Mouse (Mus musculus) forebrain, embryonic 16.5 days (tissue): ENCODE measurements at regions not wholly inside any gene's neighbourhood (a gene's known extent, or its start where the extent isn't known, plus 50 kb on each side); places are given as distances from the start of the nearest gene placed in this dataset.

Experiments
- ATAC-seq: fragments of 200-750 bp; cut with Nextera tagmentation; 2 replicates; pipeline ENCODE4 v1.8.0; 2017; ENCODE audit warnings: mild to moderate bottlenecking, moderate library complexity
- H3K27ac ChIP-seq: fragments of 300-500 bp; sonication (generic); 2 replicates; pipeline ENCODE4 v1.5.1; 2014; ENCODE audit warnings: low read length, control low read depth
- H3K27me3 ChIP-seq: fragments of 300-500 bp; sonication (generic); replicated peaks from 2 replicates; pipeline ENCODE4 v1.6.1; 2014; ENCODE audit warnings: low read length; ENCODE audit not compliant: control insufficient read depth, insufficient read depth
- H3K36me3 ChIP-seq: fragments of 300-500 bp; sonication (generic); 2 replicates; pipeline ENCODE4 v1.6.1; 2014; ENCODE audit not compliant: control insufficient read depth, insufficient read depth
- H3K4me1 ChIP-seq: fragments of 300-500 bp; sonication (generic); replicated peaks from 2 replicates; pipeline ENCODE4 v1.6.1; 2014; ENCODE audit warnings: low read length; ENCODE audit not compliant: control insufficient read depth, insufficient read depth
- H3K4me2 ChIP-seq: fragments of 300-500 bp; sonication (generic); 2 replicates; pipeline ENCODE4 v1.6.1; 2014; ENCODE audit warnings: mild to moderate bottlenecking, low read length, control low read depth
- H3K4me3 ChIP-seq: fragments of 300-500 bp; sonication (generic); replicated peaks from 2 replicates; pipeline ENCODE4 v1.5.1; 2014; ENCODE audit warnings: mild to moderate bottlenecking, low read length, control low read depth
- H3K9ac ChIP-seq: fragments of 300-500 bp; sonication (generic); replicated peaks from 2 replicates; pipeline ENCODE4 v1.6.1; 2014; ENCODE audit warnings: low read depth, low read length, control low read depth
- H3K9me3 ChIP-seq: fragments of 300-500 bp; sonication (generic); 2 replicates; pipeline ENCODE4 v1.6.1; 2016; ENCODE audit warnings: low read length; ENCODE audit not compliant: control insufficient read depth
- WGBS: fragments of 180-500 bp; shearing (Covaris S2); extraction: QIAGEN DNeasy Blood & Tissue Kit; methylation state at CpG from one replicate; pipeline ENCODE4 v1.1.7; 2014; 5-methylcytosine and 5-hydroxymethylcytosine counted together

- H3K4me2 ChIP-seq: no peak overlapping the region
- no peak overlapping the region for H3K27ac ChIP-seq
- no peak for ATAC-seq
- H3K9ac ChIP-seq: no peak overlapping the region
- no peak overlapping the region for H3K4me3 ChIP-seq
- no peaks in the 10 kb centered on the region for H3K36me3 ChIP-seq
- H3K27me3 ChIP-seq: no peaks in the 10 kb centered on the region
- WGBS: 86% methylated on average over 3 of the region's 3 CpGs
- no peaks in the 10 kb centered on the region for H3K9me3 ChIP-seq
- no peaks in the 10 kb centered on the region for H3K4me1 ChIP-seq
Measured at GRCm38 (mm10) chr14:108334879-108335278, 579.1 kb downstream of the Slitrk1 start.

GRCm38 (mm10) chr14:108326425-108326824 lies 587.5 kb downstream of the Slitrk1 start:
- H3K4me1 ChIP-seq: peaks cover 2% of the 10 kb centered on the region; the same call in 1 of the 2 replicates
- no peak overlapping the region for H3K4me2 ChIP-seq
- no peaks in the 10 kb centered on the region for H3K27me3 ChIP-seq
- ATAC-seq: peak; percentile 84
- no peaks in the 10 kb centered on the region for H3K36me3 ChIP-seq
- no peaks in the 10 kb centered on the region for H3K9me3 ChIP-seq
- no peak overlapping the region for H3K9ac ChIP-seq
- H3K27ac ChIP-seq: 0 out of 2 replicates have a peak overlapping the region, but pooled peaks have one; percentile 44
- H3K4me3 ChIP-seq: no peak overlapping the region
- WGBS: 49% methylated on average over 3 of the region's 3 CpGs

- Histone ChIP-seq H3K4me1 (peaks cover 2% of the 10 kb centered on the region; the same call in 1 of the 2 replicates), H3K36me3 (no peaks in the 10 kb centered on the region), H3K4me3 (no peak overlapping the region), H3K27me3 (no peaks in the 10 kb centered on the region), H3K9me3 (no peaks in the 10 kb centered on the region), H3K27ac (no peak overlapping the region), H3K9ac (no peak overlapping the region), H3K4me2 (no peak overlapping the region)
- WGBS: 64% methylated on average over 1 of the region's 1 CpGs
- peak; percentile 61 for ATAC-seq
Measured at GRCm38 (mm10) chr14:108323364-108324037, 590.5 kb downstream of the Slitrk1 start.

DNA sequence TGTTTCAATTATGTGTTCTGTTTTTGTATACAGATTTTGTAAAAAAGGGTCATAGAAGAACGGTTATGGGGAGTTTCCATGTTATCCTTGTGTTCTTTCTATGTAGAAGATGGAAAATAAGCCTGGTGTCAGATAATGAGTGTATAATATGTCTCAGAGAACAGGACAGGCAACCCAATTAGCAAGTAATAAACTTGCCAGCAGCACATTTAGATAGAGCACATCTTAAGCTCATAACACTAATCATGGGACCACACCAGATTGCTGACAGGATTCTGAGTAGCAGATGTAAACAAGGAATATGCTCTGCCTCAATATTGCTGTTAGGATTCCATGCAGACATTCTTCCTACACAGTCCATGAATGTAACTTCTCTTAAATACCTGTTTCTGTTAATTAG lies 606.3 kb downstream of the Slitrk1 start:
- Histone ChIP-seq H3K4me2 (no peak overlapping the region), H3K27ac (no peak overlapping the region)
- 68% methylated on average over 1 of the region's 1 CpGs for WGBS

DNA sequence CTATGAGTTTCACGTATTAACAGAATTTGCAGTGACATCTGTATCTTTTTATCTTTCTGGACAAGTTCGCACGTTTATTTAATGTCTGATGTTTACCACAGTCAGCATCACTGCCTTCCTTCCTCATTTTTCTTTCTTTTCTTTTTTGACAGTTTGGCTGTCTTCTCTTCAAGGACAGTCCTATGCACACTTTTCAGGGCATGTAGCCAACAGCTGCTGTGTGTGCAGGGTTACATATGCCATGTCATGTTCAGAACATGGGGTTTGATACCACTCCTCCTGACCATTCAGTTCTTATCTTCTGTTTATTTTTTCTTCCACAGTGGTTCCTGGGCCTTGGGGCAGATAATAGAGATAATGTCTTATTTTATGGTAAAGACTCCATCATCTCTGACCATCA lies 634.3 kb downstream of the Slitrk1 start:
- no peak overlapping the region for H3K4me2 ChIP-seq
- H3K9me3 ChIP-seq: no peaks in the 10 kb centered on the region
- WGBS: 90% methylated on average over 3 of the region's 3 CpGs
- H3K4me1 ChIP-seq: no peaks in the 10 kb centered on the region
- H3K4me3 ChIP-seq: no peak overlapping the region
- no peaks in the 10 kb centered on the region for H3K36me3 ChIP-seq
- ATAC-seq: no peak
- no peak overlapping the region for H3K27ac ChIP-seq
- no peaks in the 10 kb centered on the region for H3K27me3 ChIP-seq
- no peak overlapping the region for H3K9ac ChIP-seq

More for the DNA sequence above, 606.3 kb downstream of the Slitrk1 start:
- Histone ChIP-seq H3K9ac (no peak overlapping the region), H3K9me3 (no peaks in the 10 kb centered on the region), H3K4me3 (no peak overlapping the region), H3K27me3 (no peaks in the 10 kb centered on the region), H3K36me3 (no peaks in the 10 kb centered on the region), H3K4me1 (no peaks in the 10 kb centered on the region)
- ATAC-seq: peak; percentile 70

DNA sequence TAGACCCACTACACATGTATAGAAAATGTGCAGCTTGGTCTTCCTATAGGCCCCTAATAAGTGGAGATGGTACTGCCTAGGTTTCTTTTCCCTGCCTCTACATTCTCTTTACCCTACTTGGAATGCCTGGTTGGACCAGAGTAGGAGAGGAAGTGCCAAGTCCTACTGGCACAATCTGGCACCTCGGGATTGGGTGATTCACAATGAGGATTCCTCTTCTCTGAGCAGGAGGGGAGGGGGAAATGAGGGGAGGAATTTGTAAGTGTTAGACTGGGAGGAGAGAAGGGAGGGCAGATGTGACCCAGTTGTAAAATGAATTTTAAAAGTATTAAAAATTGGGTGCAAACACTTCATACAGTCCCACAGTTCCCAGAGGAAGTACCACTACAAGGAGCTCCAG lies 652.9 kb downstream of the Slitrk1 start:
- no peaks in the 10 kb centered on the region for H3K9me3 ChIP-seq
- H3K4me2 ChIP-seq: no peak overlapping the region
- WGBS: 59% methylated on average over 1 of the region's 1 CpGs
- H3K27me3 ChIP-seq: no peaks in the 10 kb centered on the region
- H3K36me3 ChIP-seq: no peaks in the 10 kb centered on the region
- H3K4me1 ChIP-seq: no peaks in the 10 kb centered on the region
- H3K27ac ChIP-seq: no peak overlapping the region
- no peak overlapping the region for H3K4me3 ChIP-seq
- H3K9ac ChIP-seq: no peak overlapping the region
- ATAC-seq: no peak

DNA sequence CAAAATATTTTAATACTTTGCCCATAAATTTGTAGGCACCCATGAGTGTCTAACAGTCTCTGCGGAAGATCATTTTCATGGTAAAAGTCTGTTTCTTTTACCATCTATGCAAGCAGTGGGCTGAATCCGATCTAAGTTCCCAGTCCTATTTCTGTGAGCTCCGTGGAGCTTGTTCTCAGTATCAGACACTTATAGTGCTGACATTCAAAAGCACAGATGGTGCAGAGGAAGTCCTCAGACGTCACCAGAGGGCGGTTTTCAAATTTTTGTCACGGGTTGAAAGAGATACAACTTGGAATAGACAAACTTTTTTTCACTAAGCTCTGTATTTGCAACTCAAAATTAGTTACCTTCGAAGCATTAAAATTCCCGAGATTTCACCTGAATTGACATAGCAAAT lies 666.6 kb downstream of the Slitrk1 start:
- H3K9ac ChIP-seq: no peak overlapping the region
- H3K4me1 ChIP-seq: no peaks in the 10 kb centered on the region
- H3K9me3 ChIP-seq: no peaks in the 10 kb centered on the region
- no peaks in the 10 kb centered on the region for H3K36me3 ChIP-seq
- no peak for ATAC-seq
- WGBS: 66% methylated on average over 8 of the region's 8 CpGs
- no peak overlapping the region for H3K27ac ChIP-seq
- no peaks in the 10 kb centered on the region for H3K27me3 ChIP-seq
- no peak overlapping the region for H3K4me3 ChIP-seq
- no peak overlapping the region for H3K4me2 ChIP-seq

GRCm38 (mm10) chr14:108225483-108226124 lies 688.4 kb downstream of the Slitrk1 start:
- Histone ChIP-seq H3K27me3 (no peaks in the 10 kb centered on the region), H3K9me3 (no peaks in the 10 kb centered on the region), H3K4me1 (no peaks in the 10 kb centered on the region), H3K27ac (no peak overlapping the region), H3K36me3 (no peaks in the 10 kb centered on the region), H3K9ac (no peak overlapping the region), H3K4me2 (no peak overlapping the region), H3K4me3 (no peak overlapping the region)
- 78% methylated on average over 2 of the region's 2 CpGs for WGBS
- ATAC-seq: no peak

GRCm38 (mm10) chr14:108209246-108209645 lies 704.7 kb downstream of the Slitrk1 start:
- ATAC-seq: no peak
- WGBS: 65% methylated on average over 2 of the region's 2 CpGs
- no peak overlapping the region for H3K4me3 ChIP-seq
- H3K4me2 ChIP-seq: no peak overlapping the region
- no peaks in the 10 kb centered on the region for H3K36me3 ChIP-seq
- no peak overlapping the region for H3K27ac ChIP-seq
- H3K27me3 ChIP-seq: no peaks in the 10 kb centered on the region
- H3K9me3 ChIP-seq: no peaks in the 10 kb centered on the region
- no peaks in the 10 kb centered on the region for H3K4me1 ChIP-seq
- no peak overlapping the region for H3K9ac ChIP-seq
